Mouse (Mus musculus) stomach, postnatal 0 days (tissue): ENCODE measurements at regions not wholly inside any gene's neighbourhood (a gene's known extent, or its start where the extent isn't known, plus 50 kb on each side); places are given as distances from the start of the nearest gene placed in this dataset.

Source experiments
- ATAC-seq: fragments of 200-750 bp; cut with Nextera tagmentation; 2 replicates; pipeline ENCODE4 v1.8.0; 2017; ENCODE audit not compliant: low FRiP score, low TSS enrichment
- DNase-seq: peaks from one replicate; pipeline ENCODE4 v3.0.0-alpha.2; 2016; ENCODE audit warnings: low spot score
- H3K27ac ChIP-seq: fragments of 300-500 bp; sonication (generic); replicated peaks from 2 replicates; pipeline ENCODE4 v1.5.1; 2014; ENCODE audit warnings: mild to moderate bottlenecking, control low read depth
- H3K27me3 ChIP-seq: fragments of 300-500 bp; sonication (generic); 2 replicates; pipeline ENCODE4 v1.6.1; 2014; ENCODE audit warnings: low read length; ENCODE audit not compliant: control insufficient read depth, insufficient read depth
- H3K36me3 ChIP-seq: fragments of 300-500 bp; sonication (generic); 2 replicates; pipeline ENCODE4 v1.6.1; 2014; ENCODE audit warnings: low read length, mixed read lengths; ENCODE audit not compliant: control insufficient read depth, insufficient read depth
- H3K4me1 ChIP-seq: fragments of 300-500 bp; sonication (generic); replicated peaks from 2 replicates; pipeline ENCODE4 v1.6.1; 2014; ENCODE audit warnings: antibody characterized with exemption; ENCODE audit not compliant: control insufficient read depth, insufficient read depth
- H3K4me2 ChIP-seq: fragments of 300-500 bp; sonication (generic); replicated peaks from 2 replicates; pipeline ENCODE4 v1.6.1; 2014; ENCODE audit warnings: low read depth, mild to moderate bottlenecking, control low read depth, moderate library complexity
- H3K4me3 ChIP-seq: fragments of 300-500 bp; sonication (generic); 2 replicates; pipeline ENCODE4 v1.5.1; 2014; ENCODE audit warnings: low read depth, low read length, control low read depth
- H3K9ac ChIP-seq: fragments of 300-500 bp; sonication (generic); 2 replicates; pipeline ENCODE4 v1.6.1; 2014; ENCODE audit warnings: mild to moderate bottlenecking, low read length, control low read depth, mixed read lengths
- H3K9me3 ChIP-seq: fragments of 300-500 bp; sonication (generic); 2 replicates; pipeline ENCODE4 v1.6.1; 2016; ENCODE audit warnings: low read length; ENCODE audit not compliant: control insufficient read depth
- CTCF ChIP-seq: IDR thresholded peaks from 2 replicates; pipeline ENCODE4 v1.5.1; 2016; ENCODE audit warnings: antibody characterized with exemption, low read depth, mild to moderate bottlenecking, moderate library complexity
- EP300 ChIP-seq: optimal IDR thresholded peaks from 2 replicates; pipeline ENCODE3; 2016; ENCODE audit warnings: antibody characterized with exemption
- WGBS: fragments of 180-500 bp; shearing (Covaris S2); extraction: QIAGEN DNeasy Blood & Tissue Kit; methylation state at CpG from one replicate; pipeline ENCODE4 v1.1.7; 2014; 5-methylcytosine and 5-hydroxymethylcytosine counted together

DNA sequence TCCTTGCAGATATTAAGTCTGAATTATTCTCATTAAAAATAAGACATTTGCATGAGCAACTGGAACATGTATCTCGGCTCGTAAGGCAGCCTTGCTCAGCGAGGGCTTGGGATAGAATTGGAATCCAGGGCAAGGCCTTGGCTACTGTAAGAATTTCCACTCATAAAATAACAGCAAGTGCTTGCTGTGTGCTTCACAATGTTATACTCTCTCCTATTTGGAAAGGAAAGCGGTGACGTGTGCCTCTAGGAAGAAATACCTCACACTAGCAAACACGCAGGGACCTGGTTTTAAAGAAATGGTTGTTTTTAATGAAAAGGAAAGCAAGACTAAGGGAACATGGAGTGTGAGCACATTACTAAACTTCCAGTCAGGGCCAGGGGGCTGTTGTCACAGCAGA, 69.3 kb upstream of the Cops8 start:
- Histone ChIP-seq H3K9ac (no peak overlapping the region), H3K4me1 (no peaks in the 10 kb centered on the region), H3K27me3 (no peaks in the 10 kb centered on the region), H3K36me3 (no peaks in the 10 kb centered on the region), H3K27ac (no peak overlapping the region), H3K4me2 (no peak overlapping the region), H3K9me3 (no peaks in the 10 kb centered on the region), H3K4me3 (no peak overlapping the region)
- 91% methylated on average over 6 of the region's 6 CpGs for WGBS
- TF ChIP-seq CTCF = no peak
- TF ChIP-seq EP300 = no peak
- no peak for DNase-seq
- ATAC-seq = no peak

DNA sequence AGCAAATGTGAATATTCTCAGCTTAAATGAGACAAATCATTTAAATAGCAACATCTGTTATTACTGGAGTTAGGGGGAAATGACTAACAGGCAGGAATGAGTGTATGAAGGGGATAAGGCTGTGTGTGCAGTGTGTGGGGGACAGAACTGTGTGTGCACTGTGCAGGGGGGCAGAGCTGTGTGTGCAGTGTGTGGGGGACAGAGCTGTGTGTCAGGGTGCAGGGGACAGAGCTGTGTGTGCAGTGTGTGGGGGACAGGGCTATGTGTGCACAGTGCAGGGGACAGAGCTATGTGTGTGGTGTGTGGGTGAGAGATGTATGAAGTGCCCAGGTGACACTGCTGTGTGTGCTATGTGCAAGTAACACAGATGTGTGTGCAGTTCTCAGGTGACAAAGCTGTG, 66.7 kb upstream of the Cops8 start:
- ATAC-seq (no peak), DNase-seq (no peak)
- H3K9me3 ChIP-seq = no peaks in the 10 kb centered on the region
- no peak overlapping the region for H3K27ac ChIP-seq
- no peak overlapping the region for H3K9ac ChIP-seq
- H3K4me2 ChIP-seq = no peak overlapping the region
- no peaks in the 10 kb centered on the region for H3K27me3 ChIP-seq
- no peaks in the 10 kb centered on the region for H3K36me3 ChIP-seq
- no peak for TF ChIP-seq EP300
- no peak for TF ChIP-seq CTCF
- no peaks in the 10 kb centered on the region for H3K4me1 ChIP-seq
- H3K4me3 ChIP-seq = no peak overlapping the region

DNA sequence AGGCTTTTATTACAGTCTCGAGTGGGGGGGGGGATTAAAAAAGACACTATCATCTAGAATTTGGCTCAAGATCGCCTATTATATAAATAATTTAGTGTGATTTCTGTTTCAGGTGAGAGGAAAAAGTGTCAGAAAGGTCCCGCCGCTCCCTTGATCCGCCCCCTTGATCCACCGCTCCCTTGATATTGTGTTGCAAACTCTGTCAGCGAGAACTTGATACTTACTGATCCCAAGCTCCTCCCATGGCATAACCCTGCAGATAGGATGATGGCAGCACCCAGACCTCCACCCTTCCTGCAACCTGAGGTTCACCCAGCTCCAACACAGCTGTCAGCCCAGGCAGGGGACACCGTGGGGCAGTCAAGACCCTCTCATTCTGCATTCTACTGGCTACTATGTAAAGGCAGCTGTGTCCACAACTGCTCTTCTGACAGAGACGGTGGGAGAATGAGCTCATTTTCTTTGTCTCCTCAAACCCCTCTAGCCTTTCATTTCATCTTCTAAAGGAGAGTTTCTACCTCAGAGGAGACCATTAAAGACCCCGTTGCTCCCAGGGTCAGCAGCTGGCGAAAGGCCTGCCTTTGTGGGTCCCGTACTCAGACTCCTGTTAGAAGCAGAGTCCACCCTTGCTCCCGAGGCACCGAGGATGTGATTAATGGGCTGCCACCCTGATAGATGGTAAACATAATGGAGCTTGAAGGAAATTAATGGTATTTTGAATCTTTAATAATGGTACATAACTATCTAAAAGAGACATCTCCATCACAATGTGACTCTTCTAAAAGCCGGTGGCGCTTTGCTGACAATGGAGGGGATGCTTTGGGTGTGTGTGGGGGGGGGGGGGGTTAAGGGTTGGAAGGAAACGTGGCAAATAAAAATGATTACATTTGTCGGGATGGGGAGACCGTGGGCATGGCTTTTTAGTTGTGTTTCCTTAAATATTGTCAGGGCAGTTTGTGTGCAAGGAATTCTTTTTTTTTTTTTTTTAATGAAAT, 58.7 kb upstream of the Cops8 start:
- Histone ChIP-seq H3K4me2 (no peak overlapping the region), H3K27me3 (no peaks in the 10 kb centered on the region), H3K36me3 (no peaks in the 10 kb centered on the region), H3K9ac (no peak overlapping the region), H3K4me1 (no peaks in the 10 kb centered on the region), H3K27ac (no peak overlapping the region), H3K4me3 (no peak overlapping the region), H3K9me3 (0 out of 2 replicates have a peak, but pooled peaks cover 3% of the 10 kb centered on the region)
- no peak for DNase-seq
- TF ChIP-seq CTCF = no peak
- TF ChIP-seq EP300 = no peak
- no peak for ATAC-seq
- 39% methylated on average over 19 of the region's 19 CpGs for WGBS

DNA sequence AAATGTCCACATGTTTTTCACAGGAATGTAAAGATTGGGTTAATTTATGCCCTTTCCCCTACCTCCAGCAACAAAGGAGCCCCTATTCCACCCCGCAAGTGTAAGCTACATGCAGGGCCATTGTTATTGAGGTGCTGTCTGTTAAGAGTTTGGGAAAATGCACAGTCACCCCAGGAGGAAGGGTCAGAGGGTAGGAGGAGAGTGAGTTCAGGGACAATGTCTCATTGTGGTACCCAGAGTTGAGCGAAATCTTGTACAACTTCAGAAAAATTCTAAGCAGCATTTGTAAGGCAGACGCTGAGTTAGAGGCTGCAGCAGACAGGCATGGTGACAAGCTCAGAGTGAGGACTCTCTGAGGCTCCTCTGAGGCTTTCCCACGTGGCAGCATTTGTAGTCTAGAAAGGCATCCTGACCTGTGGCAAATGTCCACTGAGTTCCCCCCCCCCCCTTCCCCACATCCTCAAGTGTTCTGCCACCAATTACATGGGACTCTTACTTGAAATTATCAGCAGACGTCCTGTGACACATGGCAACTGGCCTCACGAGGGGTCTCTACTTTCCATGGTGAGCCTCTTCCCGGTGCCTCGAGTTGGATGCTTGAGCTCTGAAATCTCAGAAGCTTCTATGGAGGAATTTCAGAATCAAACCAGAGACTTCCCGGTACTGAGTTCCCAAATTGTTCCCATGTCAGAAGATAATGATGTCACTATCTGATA, 57.8 kb upstream of the Cops8 start:
- 0 out of 2 replicates have a peak, but pooled peaks cover 3% of the 10 kb centered on the region for H3K9me3 ChIP-seq
- WGBS = 67% methylated on average over 9 of the region's 9 CpGs
- H3K9ac ChIP-seq = no peak overlapping the region
- TF ChIP-seq EP300 = no peak
- TF ChIP-seq CTCF = no peak
- H3K27ac ChIP-seq = no peak overlapping the region
- no peak overlapping the region for H3K4me3 ChIP-seq
- H3K36me3 ChIP-seq = no peaks in the 10 kb centered on the region
- no peaks in the 10 kb centered on the region for H3K27me3 ChIP-seq
- no peaks in the 10 kb centered on the region for H3K4me1 ChIP-seq
- DNase-seq (no peak), ATAC-seq (no peak)
- H3K4me2 ChIP-seq = no peak overlapping the region

DNA sequence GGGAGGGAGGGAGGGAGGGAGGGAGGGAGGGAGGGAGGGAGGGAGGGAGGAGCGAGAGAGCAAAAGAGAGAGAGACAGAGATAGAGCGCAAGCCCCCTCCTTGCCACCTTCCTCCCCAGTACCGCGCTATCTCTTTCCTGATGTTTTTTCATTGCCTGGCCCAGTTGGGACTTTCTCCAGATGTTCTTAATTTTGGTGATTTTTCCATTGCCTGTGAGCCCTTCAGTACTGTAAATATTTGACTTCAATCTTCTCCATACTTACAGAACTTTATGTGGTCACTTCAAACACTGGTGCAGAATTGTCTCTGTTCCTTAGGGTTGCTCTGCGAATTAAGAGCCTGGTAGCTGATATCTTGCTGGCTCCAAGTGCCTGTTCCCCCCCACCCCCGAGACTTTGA, 50.1 kb upstream of the Cops8 start:
- Histone ChIP-seq H3K4me3 (no peak overlapping the region), H3K27me3 (no peaks in the 10 kb centered on the region), H3K4me2 (no peak overlapping the region), H3K36me3 (no peaks in the 10 kb centered on the region), H3K9me3 (no peaks in the 10 kb centered on the region), H3K9ac (no peak overlapping the region), H3K4me1 (no peaks in the 10 kb centered on the region), H3K27ac (no peak overlapping the region)
- ATAC-seq (no peak), DNase-seq (no peak)
- TF ChIP-seq EP300 (no peak), CTCF (no peak)
- 61% methylated on average over 6 of the region's 6 CpGs for WGBS
